Mouse (Mus musculus): ENCODE results near the gene Lrig2. TPM values are rescaled to one million over a fixed set of nuclear protein-coding genes. Genes with fewer than 3 reads are reported as not detected.
A peak's percentile ranks its signal among the peaks of the same experiment; 100 is the strongest.

Gene Lrig2
- polyA plus RNA-seq, 1 experiment from 2014 or later: 6.4 TPM

GRCm38 (mm10) chr3:104442357-104442756 is 69.4 kb downstream of the Lrig2 start:
- WGBS: 25% methylated on average over 5 of the region's 5 CpGs
- no peak for TF ChIP-seq CTCF (IDR thresholded peaks at IDR 0.05; ENCODE audit: low read depth)
- Histone ChIP-seq H3K9ac (ENCODE audit: low read depth, low read length) (0 out of 2 replicates have a peak overlapping the region, but pooled peaks have one; percentile 50), H3K4me3 (ENCODE audit: low read depth, low read length) (peak overlapping the region; percentile 25; the same call in 1 of the 2 replicates), H3K9me3 (ENCODE audit: control insufficient read depth) (no peaks in the 10 kb centered on the region), H3K27ac (ENCODE audit: low read depth, low read length) (no peak overlapping the region), H3K36me3 (ENCODE audit: control insufficient read depth, insufficient read depth) (no peaks in the 10 kb centered on the region), H3K4me2 (replicated peaks; ENCODE audit: low read depth) (peak overlapping the region; percentile 61; the same call in 1 of the 2 replicates), H3K4me1 (replicated peaks; ENCODE audit: control insufficient read depth, insufficient read depth, low read length) (peaks cover 4% of the 10 kb centered on the region; the same call in 1 of the 2 replicates), H3K27me3 (replicated peaks; ENCODE audit: control insufficient read depth, insufficient read depth, low read length) (no peaks in the 10 kb centered on the region)
- ATAC-seq: no peak

DNA sequence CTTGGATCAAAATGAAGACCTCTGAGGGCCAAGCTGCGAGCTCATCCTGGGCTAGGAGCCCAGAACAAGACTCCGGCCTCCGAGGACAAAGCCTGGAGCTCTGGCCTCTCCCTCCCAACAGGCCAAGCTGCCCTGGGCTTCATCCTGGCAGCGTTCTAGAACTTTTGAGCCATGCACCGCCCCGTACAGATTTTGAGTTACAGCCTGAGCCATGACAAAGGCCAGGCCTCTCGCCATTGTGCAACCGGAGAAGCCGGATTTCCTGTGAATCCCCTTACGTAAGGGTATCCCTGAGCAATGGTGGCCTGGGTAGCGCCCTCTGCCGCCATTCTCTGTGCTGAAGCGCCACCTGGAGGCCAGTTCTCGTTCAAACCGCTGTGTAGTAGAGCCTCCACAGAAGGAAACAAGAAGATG is 69.8 kb downstream of the Lrig2 start:
- Histone ChIP-seq H3K4me1 (replicated peaks; ENCODE audit: control insufficient read depth, insufficient read depth, low read length) (peaks cover 4% of the 10 kb centered on the region; the same call in 1 of the 2 replicates), H3K36me3 (ENCODE audit: control insufficient read depth, insufficient read depth) (no peaks in the 10 kb centered on the region), H3K9ac (ENCODE audit: low read depth, low read length) (peak overlapping the region; percentile 50; the same call in 1 of the 2 replicates), H3K9me3 (ENCODE audit: control insufficient read depth) (no peaks in the 10 kb centered on the region), H3K4me2 (replicated peaks; ENCODE audit: low read depth) (peak overlapping the region; percentile 61), H3K4me3 (ENCODE audit: low read depth, low read length) (peak overlapping the region; percentile 25; the same call in 1 of the 2 replicates), H3K27ac (ENCODE audit: low read depth, low read length) (peak overlapping the region; percentile 50), H3K27me3 (replicated peaks; ENCODE audit: control insufficient read depth, insufficient read depth, low read length) (no peaks in the 10 kb centered on the region)
- ATAC-seq: peak; percentile 85
- 8% methylated on average over 15 of the region's 15 CpGs for WGBS
- TF ChIP-seq CTCF (IDR thresholded peaks at IDR 0.05; ENCODE audit: low read depth): peak; percentile 98

- ATAC-seq: peak; percentile 19; the same call in 1 of the 2 replicates
- peak overlapping the region; percentile 61 for H3K4me2 ChIP-seq (replicated peaks; ENCODE audit: low read depth)
- peak overlapping the region; percentile 25; the same call in 1 of the 2 replicates for H3K4me3 ChIP-seq (ENCODE audit: low read depth, low read length)
- no peaks in the 10 kb centered on the region for H3K9me3 ChIP-seq (ENCODE audit: control insufficient read depth)
- 56% methylated on average over 7 of the region's 7 CpGs for WGBS
- no peaks in the 10 kb centered on the region for H3K27me3 ChIP-seq (replicated peaks; ENCODE audit: control insufficient read depth, insufficient read depth, low read length)
- peaks cover 4% of the 10 kb centered on the region; the same call in 1 of the 2 replicates for H3K4me1 ChIP-seq (replicated peaks; ENCODE audit: control insufficient read depth, insufficient read depth, low read length)
- peak overlapping the region; percentile 50 for H3K27ac ChIP-seq (ENCODE audit: low read depth, low read length)
- no peak for TF ChIP-seq CTCF (IDR thresholded peaks at IDR 0.05; ENCODE audit: low read depth)
- peak overlapping the region; percentile 50; the same call in 1 of the 2 replicates for H3K9ac ChIP-seq (ENCODE audit: low read depth, low read length)
- no peaks in the 10 kb centered on the region for H3K36me3 ChIP-seq (ENCODE audit: control insufficient read depth, insufficient read depth)
These were observed 70.3 kb downstream of the Lrig2 start for GRCm38 (mm10) chr3:104441435-104441834.

- no peak for ATAC-seq
- H3K4me3 ChIP-seq (ENCODE audit: low read depth, low read length): no peak overlapping the region
- no peaks in the 10 kb centered on the region for H3K27me3 ChIP-seq (replicated peaks; ENCODE audit: control insufficient read depth, insufficient read depth, low read length)
- no peak for TF ChIP-seq CTCF (IDR thresholded peaks at IDR 0.05; ENCODE audit: low read depth)
- H3K4me1 ChIP-seq (replicated peaks; ENCODE audit: control insufficient read depth, insufficient read depth, low read length): peaks cover 4% of the 10 kb centered on the region; the same call in 1 of the 2 replicates
- H3K9me3 ChIP-seq (ENCODE audit: control insufficient read depth): no peaks in the 10 kb centered on the region
- WGBS: 93% methylated on average over 1 of the region's 1 CpGs
- H3K36me3 ChIP-seq (ENCODE audit: control insufficient read depth, insufficient read depth): no peaks in the 10 kb centered on the region
- H3K27ac ChIP-seq (ENCODE audit: low read depth, low read length): no peak overlapping the region
- H3K4me2 ChIP-seq (replicated peaks; ENCODE audit: low read depth): no peak overlapping the region
- H3K9ac ChIP-seq (ENCODE audit: low read depth, low read length): no peak overlapping the region
These were observed 72.9 kb downstream of the Lrig2 start for GRCm38 (mm10) chr3:104438777-104439176.

DNA sequence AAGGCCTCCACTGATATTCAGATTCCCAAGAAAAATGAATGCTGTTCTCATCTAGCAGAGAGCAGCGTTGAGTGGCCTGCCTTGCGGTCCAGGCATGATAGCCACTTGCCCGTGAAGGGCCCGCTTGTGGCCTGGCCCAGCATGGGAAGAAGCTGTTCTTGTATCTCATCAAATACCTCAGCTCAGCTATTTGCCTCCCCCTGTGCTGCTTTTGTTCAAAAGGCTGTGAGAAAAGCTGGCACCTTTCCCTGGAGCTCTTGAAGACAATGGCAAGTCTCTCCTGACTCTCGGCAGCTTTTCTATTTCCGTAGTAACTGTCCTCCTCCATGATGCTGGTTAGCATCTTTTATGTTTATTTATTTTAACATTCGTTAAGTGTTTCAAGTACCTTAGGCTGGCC is 74.1 kb downstream of the Lrig2 start:
- Histone ChIP-seq H3K36me3 (ENCODE audit: control insufficient read depth, insufficient read depth) (no peaks in the 10 kb centered on the region), H3K27ac (ENCODE audit: low read depth, low read length) (no peak overlapping the region), H3K27me3 (replicated peaks; ENCODE audit: control insufficient read depth, insufficient read depth, low read length) (no peaks in the 10 kb centered on the region), H3K4me1 (replicated peaks; ENCODE audit: control insufficient read depth, insufficient read depth, low read length) (peaks cover 4% of the 10 kb centered on the region; the same call in 1 of the 2 replicates), H3K4me3 (ENCODE audit: low read depth, low read length) (no peak overlapping the region), H3K4me2 (replicated peaks; ENCODE audit: low read depth) (no peak overlapping the region), H3K9me3 (ENCODE audit: control insufficient read depth) (no peaks in the 10 kb centered on the region), H3K9ac (ENCODE audit: low read depth, low read length) (no peak overlapping the region)
- ATAC-seq: no peak
- WGBS: 74% methylated on average over 7 of the region's 7 CpGs
- no peak for TF ChIP-seq CTCF (IDR thresholded peaks at IDR 0.05; ENCODE audit: low read depth)

DNA sequence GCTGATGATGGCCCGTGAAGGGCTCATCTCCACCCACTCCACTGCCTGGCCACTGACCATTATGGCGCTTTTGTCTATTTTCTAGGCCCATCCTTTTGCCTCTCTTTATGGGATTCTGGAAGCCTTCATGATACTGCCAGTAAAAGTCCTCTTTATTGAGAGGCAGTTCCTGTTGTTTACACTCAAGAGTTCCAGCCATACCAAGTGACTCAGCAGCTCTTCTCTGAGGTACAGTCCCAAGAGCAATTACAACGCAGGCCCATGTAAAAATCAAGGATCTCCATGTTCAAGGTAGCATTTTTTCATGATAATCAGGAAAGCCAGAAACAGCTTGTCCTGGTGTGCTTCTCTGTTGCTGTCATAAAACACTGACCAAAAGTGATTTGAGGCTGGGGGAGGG is 75.8 kb downstream of the Lrig2 start:
- no peak for ATAC-seq
- no peak overlapping the region for H3K27ac ChIP-seq (ENCODE audit: low read depth, low read length)
- no peak for TF ChIP-seq CTCF (IDR thresholded peaks at IDR 0.05; ENCODE audit: low read depth)
- H3K9me3 ChIP-seq (ENCODE audit: control insufficient read depth): no peaks in the 10 kb centered on the region
- H3K4me1 ChIP-seq (replicated peaks; ENCODE audit: control insufficient read depth, insufficient read depth, low read length): no peaks in the 10 kb centered on the region
- no peaks in the 10 kb centered on the region for H3K27me3 ChIP-seq (replicated peaks; ENCODE audit: control insufficient read depth, insufficient read depth, low read length)
- H3K9ac ChIP-seq (ENCODE audit: low read depth, low read length): no peak overlapping the region
- no peaks in the 10 kb centered on the region for H3K36me3 ChIP-seq (ENCODE audit: control insufficient read depth, insufficient read depth)
- no peak overlapping the region for H3K4me3 ChIP-seq (ENCODE audit: low read depth, low read length)
- no peak overlapping the region for H3K4me2 ChIP-seq (replicated peaks; ENCODE audit: low read depth)
- 85% methylated on average over 3 of the region's 3 CpGs for WGBS
